Mouse (Mus musculus) layer of hippocampus, adult 11-12 months (tissue): ENCODE results near the gene Ube2l6.

ENCODE experiments used
- DNase-seq: peaks from one replicate; pipeline ENCODE4 v3.0.0; 2022; ENCODE audit warnings: low spot score

The Ube2l6 gene

DNA sequence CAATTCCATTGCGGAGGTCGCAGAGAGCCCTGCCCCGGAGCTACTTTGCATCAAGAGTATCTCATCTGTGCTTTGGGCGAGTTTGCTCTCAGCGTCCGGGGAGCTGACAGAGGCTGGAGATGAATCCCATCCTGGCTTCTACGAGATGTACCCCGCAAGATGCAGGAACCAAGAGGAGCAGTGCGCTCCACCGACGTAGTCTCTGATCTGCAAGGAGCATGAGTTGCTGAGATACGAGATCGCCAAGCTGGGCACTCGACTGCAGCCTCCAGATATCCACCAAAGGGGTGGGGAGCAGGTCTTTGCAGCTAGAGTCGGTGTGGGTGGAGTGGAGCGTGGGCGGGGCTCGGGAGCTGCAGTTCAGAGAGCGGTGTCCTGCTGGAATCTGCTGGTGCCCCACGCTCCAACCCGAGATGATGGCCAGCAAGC, at the start of gene Ube2l6:
Gene Ube2l6 (plus strand): TSS at position 336 of the 429 bp plus-strand sequence.
- peak; percentile 67 for DNase-seq

DNA sequence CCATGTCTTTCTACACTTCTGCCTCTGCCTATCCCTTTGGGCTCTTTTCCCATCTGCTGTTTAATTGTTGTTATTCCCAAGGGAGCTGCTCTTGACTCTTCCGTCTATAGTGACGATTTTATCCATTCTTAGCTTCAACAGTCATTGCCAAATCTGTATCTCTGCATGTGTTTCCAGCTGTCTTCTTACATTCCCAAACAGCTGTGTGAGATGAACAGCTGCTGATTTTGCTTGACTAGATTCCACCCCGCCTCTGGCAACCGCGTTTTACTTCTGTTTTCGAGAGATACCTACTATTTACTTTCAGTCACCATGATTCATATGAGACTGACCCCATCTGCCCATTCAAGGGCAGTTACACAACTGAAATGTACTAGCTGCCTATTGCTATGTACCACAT, 48.5 kb upstream of the Ube2l6 start:
- DNase-seq: no peak

DNA sequence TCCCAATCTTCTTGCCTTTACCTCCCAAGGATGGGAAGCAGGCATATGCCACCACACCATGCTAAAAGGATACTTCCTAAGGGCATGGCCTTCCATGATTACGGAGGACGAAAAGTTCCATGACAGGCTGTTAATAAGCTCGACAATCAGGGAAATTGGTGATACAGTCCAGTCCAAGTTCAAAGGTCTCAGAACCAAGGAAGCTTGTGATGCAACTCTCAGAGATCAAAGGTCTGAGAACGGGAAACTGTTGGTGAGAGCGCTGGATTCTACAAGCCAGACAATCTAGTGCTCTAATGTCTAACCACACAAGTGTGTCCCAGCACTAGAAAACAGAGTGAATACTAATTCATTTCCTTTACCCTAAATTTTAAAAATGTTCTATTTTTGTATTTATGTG, 42.4 kb upstream of the Ube2l6 start:
- DNase-seq: no peak

DNA sequence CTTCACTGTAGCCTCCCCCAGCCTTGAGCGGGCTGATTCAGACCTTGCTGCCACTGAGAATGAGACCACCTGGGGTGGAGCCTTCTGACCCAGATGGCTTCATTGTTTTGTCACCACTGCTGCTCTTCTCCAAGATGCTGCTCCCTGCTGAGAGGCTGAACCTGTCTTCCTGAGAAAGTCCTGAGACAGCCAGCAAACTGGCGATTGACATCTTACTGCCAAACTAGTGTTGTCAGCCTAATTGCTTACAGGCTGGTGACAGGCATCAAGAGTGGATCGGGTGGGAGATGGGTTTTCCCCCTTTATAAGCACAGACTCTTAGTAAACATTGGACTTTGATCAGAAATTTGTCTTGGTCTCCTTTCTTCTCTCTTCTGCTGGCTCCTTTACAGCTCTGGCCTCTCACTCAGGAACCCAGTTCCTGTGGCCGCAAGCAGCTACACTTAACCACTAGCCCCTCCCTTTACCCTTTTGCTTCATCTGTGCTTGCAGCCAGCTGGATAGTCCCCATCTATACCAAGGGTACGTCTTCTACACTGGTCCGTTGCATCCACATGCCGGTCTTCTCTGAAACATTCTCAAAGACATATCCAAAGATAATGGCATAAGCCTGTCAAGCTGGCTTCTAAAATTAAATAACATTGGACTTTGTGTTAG, 41.5 kb upstream of the Ube2l6 start:
- DNase-seq: no peak

DNA sequence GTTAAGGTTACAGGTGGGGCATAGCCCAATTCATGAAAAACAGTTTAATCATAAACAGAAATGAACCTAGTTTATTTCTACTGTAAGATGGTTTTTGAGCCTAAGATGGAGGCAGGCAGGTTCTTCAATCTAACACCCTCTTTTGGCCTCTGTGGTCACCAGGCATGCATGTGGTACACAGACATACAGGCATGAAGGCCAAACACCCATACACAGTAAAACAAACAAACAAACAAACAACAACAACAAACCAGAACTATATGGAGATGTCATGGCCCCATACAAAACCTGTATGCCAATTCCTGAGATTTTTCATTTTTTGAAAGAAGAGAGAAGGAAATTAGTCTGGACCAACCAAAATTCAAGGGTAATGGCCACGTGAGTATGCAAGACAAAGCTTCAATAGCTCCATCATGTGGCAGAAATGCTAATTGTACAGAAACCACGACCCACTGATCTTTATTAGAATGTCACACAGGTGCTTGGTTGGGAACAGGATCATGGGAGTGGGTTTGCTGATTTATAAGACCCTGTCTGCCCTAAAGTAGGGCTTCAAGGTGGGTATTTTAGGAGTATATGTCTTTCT, 40.0 kb upstream of the Ube2l6 start:
- DNase-seq: peak; percentile 68

DNA sequence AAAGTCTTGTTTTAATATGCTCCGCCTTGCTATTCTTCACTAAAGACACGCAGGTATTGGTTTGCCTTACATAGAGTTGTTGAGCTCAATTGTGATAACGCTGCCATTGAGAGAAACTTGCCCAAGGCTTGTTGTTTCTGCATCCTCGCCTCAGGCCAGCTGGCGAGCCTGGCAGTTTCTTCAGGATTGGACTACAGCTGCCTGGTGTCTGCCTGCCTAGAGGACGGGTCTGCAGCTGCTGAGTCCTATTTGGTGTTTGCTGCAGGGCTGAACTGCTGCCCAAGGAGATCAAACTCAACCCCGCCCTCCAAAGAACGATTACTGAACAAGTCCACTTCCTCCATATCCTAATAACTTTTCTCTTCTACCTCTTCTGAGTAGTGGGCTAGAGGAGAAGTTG, 37.9 kb upstream of the Ube2l6 start:
- no peak for DNase-seq

DNA sequence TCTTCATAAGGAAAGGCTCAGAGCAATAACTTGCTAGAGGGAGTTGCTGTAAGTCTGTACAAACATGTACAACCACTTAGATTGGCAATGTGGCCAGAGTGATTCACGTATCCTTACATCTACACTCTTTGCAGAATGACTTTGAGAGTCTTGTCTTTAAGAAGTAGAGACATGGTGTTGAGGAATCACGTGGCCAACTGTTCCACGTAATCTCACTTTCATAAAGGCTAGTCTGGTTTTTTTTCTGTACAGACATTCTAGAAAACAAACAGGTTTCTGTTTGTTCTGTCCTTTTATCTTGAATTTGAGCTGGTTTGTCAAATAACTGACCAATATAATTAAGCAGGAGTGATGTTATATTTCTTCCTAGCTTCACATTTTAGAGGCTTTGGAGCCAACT, 37.3 kb upstream of the Ube2l6 start:
- no peak for DNase-seq

DNA sequence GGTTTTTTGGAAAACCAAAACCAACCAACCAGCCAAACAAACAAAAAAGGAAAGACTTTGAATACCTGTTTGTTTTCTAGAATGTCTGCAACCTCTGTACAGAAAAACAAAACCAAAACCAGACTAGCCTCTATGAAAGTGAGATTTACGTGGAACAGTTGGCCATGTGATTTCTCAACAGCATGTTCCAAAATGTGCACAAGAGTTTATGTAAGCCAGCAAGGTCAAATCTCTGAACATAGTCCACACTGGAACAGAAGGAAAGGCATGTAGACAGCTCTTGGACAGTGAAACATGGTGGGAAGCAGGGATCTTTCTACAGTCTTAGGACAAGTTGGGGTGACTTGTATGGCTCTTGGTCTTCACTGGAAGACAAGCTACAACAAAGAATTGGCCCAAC, 36.8 kb upstream of the Ube2l6 start:
- DNase-seq: no peak

DNA sequence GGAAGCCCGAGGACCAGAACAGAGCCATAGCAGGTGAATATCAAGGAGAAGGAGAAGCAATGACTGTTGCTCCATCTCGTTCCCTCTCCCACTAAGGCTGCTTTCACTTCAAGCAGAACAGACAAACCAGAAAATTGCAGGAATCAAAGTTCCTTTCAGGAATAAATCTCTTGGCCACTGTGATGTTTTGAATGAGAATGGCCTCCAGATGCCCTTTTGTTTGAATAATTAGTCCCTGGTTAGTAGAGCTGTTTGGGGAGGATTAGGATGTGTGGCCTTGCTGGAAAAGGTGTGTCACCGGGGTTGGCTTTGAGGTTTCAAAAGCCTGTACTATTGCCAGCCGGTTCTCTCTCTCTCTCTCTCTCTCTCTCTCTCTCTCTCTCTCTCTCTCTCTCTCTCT, 36.3 kb upstream of the Ube2l6 start:
- no peak for DNase-seq

DNA sequence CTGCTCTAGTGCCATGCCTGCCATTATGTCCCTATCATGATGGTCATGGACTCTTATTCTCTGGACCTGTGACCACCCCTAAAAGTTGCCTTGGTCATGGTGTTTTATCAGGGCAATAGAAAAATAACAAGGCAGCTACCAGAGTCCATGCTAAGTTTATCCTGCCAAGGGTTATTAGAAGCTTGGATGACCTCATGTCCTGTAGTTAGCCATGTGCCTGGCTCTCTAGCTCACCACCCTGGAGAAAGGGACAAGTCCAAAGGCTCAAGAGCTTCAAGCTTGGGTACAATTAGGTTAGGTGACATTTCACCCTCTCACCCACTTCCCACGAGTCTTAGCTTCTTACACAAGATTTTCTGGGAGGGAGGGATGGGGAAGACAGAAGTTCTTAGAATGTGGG, 35.8 kb upstream of the Ube2l6 start:
- no peak for DNase-seq

DNA sequence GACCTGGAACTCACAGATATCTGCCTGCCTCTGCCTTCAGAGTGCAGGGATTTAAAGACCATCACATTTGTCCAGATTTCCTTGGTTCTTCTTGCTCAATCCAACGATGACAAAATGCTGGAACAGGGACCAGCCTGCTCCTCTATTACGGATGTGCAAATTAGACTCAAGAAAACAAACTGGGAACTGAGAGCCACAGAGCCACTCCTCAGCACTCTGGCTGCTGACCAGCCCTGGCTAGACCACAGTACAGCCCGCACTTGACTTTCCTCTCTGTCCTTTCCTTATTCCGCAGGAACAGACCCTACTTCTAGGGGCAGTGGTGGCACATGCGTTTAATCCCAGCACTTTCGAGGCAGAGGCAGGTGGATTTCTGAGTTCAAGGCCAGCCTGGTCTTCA, 28.1 kb upstream of the Ube2l6 start:
- no peak for DNase-seq

DNA sequence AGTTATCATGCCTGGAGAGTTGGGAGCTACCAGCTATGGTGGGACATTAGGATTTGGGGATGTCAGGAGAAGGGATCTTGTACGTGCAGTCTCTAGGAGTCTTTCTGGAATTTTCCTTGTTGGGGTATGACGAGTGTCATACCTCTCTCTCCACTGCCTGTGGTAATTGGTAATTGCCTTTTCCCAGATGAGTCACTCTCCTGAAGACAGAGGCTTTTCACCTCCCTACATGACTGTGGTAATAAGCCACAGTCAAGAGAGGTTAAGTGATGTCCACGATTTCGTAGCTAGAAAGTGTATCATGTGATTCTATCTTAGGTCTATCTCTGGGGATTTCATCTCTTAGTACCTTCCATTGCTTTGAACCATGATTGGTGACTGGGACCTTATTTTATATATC, 26.2 kb upstream of the Ube2l6 start:
- no peak for DNase-seq

DNA sequence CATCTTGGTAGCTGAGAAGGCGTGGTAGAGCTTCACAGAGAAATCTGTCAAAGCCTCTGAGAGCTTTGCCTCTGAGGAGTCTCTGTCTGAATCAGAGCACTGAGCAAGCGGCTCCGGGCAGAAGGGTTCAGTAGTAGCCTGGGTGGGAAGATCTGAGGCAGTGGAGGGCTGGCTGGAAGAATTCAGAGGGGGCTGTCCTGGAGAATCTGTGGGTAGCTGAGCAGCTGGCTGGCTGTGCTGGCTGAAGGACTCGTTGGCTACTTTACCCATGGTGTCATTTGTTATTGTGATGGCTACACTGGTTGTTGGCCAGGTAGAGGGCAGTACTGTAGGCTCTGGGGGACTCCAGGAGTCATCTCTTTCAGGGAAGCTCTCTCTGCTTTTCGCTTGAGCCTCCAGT, 25.4 kb upstream of the Ube2l6 start:
- no peak for DNase-seq

DNA sequence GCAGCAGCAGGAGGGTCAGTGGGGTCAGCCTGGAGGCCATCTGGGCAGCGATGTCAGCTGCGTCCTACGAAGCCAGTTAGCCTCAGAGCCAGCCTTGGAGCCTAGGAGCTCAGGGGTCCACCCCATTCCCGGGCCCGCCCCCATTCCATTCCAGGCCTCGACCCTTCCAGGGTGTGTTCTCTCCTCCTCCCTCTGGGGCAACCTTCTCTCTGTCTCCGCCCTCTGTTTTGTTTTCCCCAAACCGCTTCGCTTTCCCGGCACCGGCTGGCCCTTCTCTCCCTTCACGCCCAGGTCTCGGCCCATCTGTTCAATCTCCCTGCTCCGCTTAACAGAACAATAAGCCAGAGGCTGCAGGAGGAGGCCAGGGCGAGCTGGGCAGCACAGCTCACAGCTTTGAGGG, 23.9 kb upstream of the Ube2l6 start:
- DNase-seq: peak; percentile 18

DNA sequence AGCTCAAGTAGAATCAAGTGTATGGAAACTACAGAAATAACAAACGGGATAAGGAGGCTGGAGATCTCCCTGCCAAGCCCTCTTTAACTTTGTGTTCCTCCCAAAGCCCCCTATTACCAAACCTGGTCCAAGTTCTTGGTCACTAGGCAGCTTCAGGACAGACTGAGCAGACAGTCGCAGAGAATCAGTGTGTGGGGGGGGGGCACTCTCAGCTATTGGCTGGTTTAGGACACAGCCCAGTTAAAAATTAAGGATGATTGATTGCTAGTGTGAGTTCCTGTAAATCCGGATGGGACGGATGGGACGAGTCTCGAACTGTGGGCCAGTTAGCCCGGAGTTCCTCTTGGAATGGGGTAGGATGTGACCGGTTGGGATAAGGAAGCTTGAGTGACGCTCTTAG, 23.4 kb upstream of the Ube2l6 start, which contains the start of gene Serping1:
Gene Serping1 (minus strand): TSS at position 204 of the 400 bp plus-strand sequence.
- DNase-seq: no peak

DNA sequence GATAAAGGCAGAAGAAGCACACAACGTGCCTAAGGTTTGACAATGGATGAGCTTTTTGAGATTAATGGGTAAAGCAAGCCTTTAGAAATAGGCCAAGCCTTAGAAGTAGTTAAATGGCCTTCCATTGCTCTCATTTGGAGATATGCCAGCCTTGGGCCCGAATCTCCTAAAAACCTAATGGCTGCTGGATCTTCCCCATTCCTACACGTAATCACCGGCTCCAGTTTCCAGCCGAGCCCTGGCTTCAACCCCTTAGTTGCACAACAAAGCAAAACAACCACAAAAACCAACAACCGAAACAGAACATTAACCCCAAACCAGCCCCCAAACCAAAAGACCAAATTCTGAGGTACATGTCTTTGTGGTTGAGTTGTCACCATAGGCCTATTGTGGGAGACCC, 23.0 kb upstream of the Ube2l6 start:
- DNase-seq: no peak

DNA sequence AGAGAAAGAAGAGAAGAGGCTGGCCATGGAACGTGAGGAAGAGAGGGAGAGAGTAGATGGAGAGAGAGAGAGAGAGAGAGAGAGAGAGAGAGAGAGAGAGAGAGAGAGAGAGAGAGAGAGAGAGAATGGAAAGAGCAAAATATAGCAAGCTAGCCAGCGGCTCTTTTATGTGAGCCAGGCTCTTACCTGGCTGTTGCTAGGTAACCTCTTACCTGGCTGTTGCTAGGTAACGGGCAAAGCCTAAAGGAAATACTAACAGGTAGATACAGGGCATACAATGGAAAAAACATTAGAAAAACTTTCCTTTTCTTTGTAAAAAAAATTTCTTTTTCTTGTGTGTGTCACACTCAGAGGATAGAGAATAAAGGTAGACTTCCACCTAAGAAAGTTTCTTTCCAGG, 20.9 kb upstream of the Ube2l6 start:
- no peak for DNase-seq

DNA sequence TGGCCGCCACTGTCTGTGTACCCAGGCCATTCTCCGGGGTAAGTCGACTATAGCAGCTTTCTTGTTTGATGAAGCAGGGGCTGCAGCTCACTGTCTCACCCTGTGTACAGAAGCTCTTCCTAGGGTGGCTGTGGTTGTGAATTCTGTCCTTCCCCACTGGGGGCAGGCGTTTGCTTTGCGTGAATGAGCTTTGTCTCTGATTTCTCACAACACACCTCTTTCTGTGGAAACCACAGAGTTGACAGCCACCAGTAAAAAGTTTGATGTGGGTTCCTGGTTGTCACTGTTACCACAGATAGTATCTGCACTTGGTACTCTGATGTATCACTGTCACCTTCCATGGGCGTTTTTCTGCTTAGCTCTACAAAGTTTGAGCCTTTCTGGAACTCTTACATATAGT, 19.4 kb upstream of the Ube2l6 start:
- DNase-seq: no peak

DNA sequence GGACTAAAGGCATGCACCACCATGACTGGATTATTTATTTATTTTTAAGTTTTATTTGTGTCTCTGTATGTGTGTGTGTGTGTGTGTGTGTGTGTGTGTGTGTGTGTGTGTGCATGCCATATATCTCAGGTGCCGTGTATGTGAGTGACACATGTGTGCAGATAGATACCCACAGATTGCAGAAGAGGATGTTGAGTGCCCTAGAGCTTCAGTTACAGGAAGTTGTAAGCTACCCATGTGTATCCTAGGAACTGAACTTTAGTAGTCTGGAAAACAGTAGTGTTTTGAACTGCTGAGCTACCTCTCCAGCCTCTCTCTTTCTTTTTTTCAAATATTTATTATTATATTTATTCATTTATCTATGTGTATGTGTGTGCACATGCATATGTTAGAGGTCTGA, 15.3 kb upstream of the Ube2l6 start:
- DNase-seq: no peak

DNA sequence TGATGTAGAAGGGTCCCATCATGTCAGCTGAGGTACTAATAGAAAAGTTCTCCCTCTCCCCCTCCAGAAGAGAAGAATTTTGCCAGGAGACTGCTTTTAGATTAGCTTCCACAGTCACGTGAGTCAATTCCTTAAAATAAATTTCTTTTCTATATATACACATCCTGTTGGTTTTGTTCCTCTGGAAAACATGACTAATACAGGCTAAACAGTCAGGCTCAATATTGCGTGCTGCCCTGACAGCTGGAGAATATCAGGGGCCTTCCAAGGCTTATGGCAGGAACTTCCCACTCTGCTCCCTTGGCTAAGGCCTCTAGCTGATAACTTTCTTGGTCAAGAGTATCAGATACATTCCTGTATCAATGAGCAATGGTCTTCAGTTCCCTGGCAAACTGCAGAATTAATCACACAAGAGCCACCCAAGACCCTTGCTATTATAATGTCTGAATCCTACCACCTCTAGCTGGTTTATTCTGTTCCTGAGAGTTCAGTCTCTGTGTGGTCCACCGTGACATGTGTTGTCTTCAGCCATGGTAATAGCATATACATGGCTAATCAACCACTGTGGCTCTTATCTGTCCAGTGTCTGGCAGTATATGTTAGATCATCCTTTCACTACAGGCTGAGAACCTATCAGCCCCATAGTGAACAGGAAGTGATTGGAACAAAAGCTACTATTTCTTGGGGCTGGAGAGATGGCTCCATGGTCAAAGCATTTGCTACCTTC, 14.6 kb upstream of the Ube2l6 start:
- DNase-seq: no peak

DNA sequence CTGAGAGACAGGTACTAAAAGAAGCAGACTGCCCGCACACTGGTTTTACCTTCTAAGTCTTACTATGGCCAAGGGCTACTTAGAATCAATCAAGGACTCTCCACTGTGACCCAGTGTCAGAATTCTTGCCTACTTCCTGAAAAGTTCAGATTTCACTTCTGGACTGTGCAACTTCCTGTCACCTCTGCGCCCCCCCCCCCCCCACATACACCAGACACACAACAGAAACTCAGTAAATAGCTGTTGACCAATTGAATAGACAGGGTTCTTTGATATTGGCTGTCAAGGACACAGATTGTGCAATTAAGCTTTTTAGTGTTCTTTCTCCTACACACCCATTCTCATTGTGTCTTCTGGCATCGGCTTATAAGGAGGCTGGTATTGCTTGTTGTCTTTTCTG, 10.3 kb upstream of the Ube2l6 start:
- DNase-seq: no peak

DNA sequence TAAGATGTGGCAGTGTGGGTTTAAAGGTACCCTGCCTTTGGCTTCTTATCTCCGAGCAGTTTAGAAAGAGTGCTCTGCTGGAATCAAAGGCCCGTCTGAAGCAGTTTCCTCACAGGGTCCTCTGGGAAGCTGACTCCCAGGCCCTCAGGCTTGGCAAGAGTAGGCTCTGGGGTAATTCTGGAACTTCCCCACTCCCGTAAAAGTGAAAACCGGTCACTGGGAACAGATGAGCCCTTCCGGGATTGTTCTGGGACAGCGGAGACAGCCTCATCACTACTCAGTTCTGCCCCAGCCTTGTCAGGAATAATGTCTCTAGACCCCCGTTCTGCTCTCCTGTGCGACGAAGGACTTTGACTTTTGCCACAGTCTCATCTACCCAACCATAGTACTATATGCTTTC, 8.2 kb upstream of the Ube2l6 start:
- DNase-seq: no peak

DNA sequence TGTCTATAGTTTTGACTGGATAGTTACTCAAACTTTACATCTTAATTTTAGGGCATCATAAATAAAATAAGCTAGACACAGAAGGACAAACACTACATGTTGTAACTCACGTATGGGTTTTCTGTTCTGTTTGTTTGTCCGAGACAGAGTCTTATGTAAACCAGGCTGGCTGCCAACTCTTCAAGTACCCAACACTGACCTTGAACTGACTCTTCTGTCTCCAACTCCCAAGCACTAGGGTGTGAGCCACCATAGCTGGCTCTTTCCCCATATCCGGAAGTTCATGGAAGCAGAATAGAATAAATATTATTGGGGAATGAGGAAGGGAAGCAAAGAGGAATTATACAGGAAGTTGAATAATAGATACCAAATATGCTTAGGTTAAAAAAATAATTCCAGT, 6.1 kb upstream of the Ube2l6 start:
- no peak for DNase-seq

DNA sequence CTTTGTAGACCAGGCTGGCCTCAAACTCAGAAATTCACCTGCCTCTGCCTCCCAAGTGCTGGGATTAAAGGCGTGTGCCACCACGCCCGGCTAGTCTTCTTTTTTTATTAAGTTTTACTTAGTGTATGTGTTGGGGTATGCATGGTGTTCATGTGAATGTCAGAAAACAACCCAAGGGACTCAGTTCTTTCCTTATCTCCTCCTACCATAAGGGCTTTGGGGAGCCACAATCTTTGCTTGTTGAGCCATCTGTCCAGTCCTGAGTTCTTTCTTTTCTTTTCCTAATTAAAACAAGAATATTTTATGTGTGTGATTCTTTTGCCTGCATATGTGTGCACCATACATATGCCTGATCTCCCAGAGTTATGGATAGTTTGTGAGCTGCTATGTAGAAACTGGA, 5.5 kb upstream of the Ube2l6 start:
- no peak for DNase-seq
